Mouse (Mus musculus) thymus, adult 2 months (tissue): Measurements from ENCODE around the gene Ppp2r5c. TPM values are rescaled to one million over a fixed set of nuclear protein-coding genes. Genes with fewer than 3 reads are reported as not detected.

ENCODE experiments used
- DNase-seq: peaks from one replicate; pipeline ENCODE4 v3.0.0; 2021
- H3K27ac ChIP-seq: fragments of 200-500 bp; 2 replicates; pipeline ENCODE4 v1.5.1; 2012; ENCODE audit warnings: low read length, control low read depth; ENCODE audit not compliant: control insufficient read depth, insufficient read depth
- H3K27me3 ChIP-seq: fragments of 200-500 bp; 2 replicates; pipeline ENCODE4 v1.6.1; 2012; ENCODE audit warnings: mild to moderate bottlenecking, low read length, moderate library complexity, mixed read lengths; ENCODE audit not compliant: control insufficient read depth, insufficient read depth
- H3K36me3 ChIP-seq: fragments of 200-500 bp; 2 replicates; pipeline ENCODE4 v1.6.1; 2012; ENCODE audit warnings: mild to moderate bottlenecking, low read length, moderate library complexity; ENCODE audit not compliant: control insufficient read depth, insufficient read depth
- H3K4me1 ChIP-seq: fragments of 200-500 bp; replicated peaks from 2 replicates; pipeline ENCODE4 v1.6.1; 2012; ENCODE audit warnings: low read length; ENCODE audit not compliant: control insufficient read depth, insufficient read depth
- H3K4me3 ChIP-seq: fragments of 200-500 bp; 2 replicates; pipeline ENCODE4 v1.5.1; 2012; ENCODE audit warnings: mild to moderate bottlenecking, low read length, control low read depth, moderate library complexity; ENCODE audit not compliant: control insufficient read depth, insufficient read depth
- CTCF ChIP-seq: fragments of 200-500 bp; IDR thresholded peaks from 2 replicates; pipeline ENCODE4 v1.5.1; 2012; ENCODE audit warnings: mild to moderate bottlenecking, control low read depth, low read length, moderate library complexity, borderline replicate concordance; ENCODE audit not compliant: control insufficient read depth, poor library complexity, insufficient read depth; ENCODE audit errors: extremely low read depth
- POLR2A ChIP-seq: fragments of 200-500 bp; IDR thresholded peaks from 2 replicates; pipeline ENCODE4 v1.6.1; 2012; ENCODE audit warnings: mild to moderate bottlenecking, low read length, control low read depth, moderate library complexity; ENCODE audit not compliant: control insufficient read depth, poor library complexity, insufficient read depth; ENCODE audit errors: extremely low read depth
- WGBS: fragments of 180-500 bp; shearing (Covaris S2); methylation state at CpG from one replicate; pipeline ENCODE4 v1.1.7; 2018; 5-methylcytosine and 5-hydroxymethylcytosine counted together
- polyA plus RNA-seq: library from polyadenylated mRNA; depleted of rRNA; stranded (reverse); fragments of >200 nt; gene quantifications from 2 replicates; pipeline ENCODE4 v1.2.3, GENCODE M21; 2012

Gene Ppp2r5c
- polyA plus RNA-seq, 1 experiment: 83.7 TPM

DNA sequence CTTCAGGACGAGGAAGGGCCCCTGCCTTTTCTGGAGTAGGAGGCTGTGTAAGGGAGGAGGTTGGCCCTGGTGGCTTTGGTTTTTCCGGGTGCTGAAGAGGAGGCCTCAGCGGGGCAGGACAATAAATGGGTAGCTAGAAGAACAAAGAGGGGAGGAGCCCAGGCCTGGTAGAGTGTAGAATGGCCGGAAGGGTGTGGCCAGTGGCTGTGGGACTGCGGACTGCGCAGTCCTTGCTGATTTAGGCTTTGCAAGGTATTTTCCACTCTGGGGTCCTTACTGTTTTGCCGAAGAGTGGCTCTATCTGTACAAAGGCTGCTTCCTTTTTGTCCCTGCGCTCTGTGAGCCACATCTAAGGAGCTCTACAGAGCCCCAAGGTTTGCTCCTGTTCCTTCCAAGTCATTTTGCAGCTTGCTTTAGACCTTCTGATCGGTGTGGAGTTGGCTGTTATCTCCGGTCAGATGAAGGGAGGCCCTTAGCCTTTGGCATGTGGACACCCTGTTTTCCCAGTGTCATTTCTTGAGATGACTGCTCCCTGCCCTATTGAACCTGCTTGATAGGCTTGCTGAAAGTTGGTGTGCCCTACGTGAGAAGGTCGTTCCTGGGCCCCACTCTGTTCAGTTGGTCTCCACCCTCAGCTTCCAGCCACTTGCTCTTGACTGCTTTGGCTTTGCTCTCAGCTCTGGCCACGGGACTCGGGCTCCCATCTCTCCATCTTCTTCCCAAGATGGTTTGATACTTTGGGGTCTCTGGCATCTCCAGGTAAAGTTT lies 52.5 kb downstream of the Ppp2r5c start:
- TF ChIP-seq POLR2A: no peak
- Histone ChIP-seq H3K27ac (peak overlapping the region; percentile 71), H3K27me3 (no peaks in the 10 kb centered on the region), H3K36me3 (no peaks in the 10 kb centered on the region), H3K4me3 (peak overlapping the region; percentile 25), H3K4me1 (peaks cover 79% of the 10 kb centered on the region)
- DNase-seq: no peak
- 20% methylated on average over 14 of the region's 14 CpGs for WGBS

DNA sequence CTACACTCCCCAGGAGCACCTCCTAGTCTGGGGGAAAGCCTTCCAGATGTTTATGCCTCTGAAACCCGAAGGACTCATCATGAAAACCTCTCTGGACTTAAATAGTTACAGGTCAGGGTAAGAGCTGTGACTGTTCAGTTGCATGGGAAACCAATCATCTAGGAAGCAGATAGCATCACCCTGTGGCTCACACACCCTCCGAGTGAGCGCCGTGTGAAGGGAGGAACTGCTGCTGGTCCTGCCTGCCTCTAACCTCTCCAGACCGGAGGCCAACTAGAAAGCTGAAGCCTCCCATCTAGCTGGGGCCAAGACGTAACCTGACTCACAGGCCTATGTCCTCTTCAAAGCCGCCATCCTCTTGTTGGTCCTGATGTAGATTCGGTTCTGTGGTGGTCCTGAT lies 53.2 kb downstream of the Ppp2r5c start:
- no peaks in the 10 kb centered on the region for H3K27me3 ChIP-seq
- no peaks in the 10 kb centered on the region for H3K36me3 ChIP-seq
- no peak overlapping the region for H3K4me3 ChIP-seq
- peaks cover 81% of the 10 kb centered on the region for H3K4me1 ChIP-seq
- TF ChIP-seq POLR2A: no peak
- no peak for TF ChIP-seq CTCF
- WGBS: 51% methylated on average over 8 of the region's 8 CpGs
- DNase-seq: no peak
- H3K27ac ChIP-seq: peak overlapping the region; percentile 71; the same call in 1 of the 2 replicates

DNA sequence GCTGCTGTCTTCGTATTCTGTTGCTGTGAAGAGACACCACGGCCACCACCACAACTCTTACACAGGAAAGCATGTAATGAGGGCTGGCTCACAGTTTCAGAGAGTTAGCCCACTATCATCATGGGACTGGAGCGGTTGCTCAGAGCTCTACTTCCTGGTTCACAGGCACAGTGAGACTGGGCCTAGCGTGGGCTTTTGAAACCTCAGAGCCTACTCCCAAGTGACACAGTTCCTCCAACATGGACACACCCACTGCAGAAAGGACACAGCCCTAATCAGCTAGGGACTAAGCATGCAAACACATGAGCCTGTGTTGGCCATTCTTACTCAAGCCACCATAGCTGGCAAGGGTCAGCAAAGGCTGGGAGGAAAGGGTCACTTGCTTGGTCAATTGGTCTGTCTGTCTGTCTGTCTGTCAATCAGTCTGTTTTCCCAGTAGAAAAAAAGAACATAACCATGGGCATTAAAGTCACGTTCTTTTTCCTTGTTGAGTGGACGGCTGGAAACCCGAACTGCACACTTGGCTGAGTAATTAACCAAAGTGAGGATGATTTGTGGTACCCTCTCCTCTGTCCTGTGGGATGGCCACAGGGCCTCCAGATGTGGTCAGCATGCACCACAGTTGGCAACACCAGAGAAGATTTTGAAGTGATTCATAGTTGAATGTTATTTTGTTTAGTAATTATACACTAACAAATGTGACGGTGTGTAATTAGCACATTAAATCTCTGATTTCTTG lies 56.7 kb downstream of the Ppp2r5c start:
- H3K4me1 ChIP-seq: peaks cover 67% of the 10 kb centered on the region
- DNase-seq: peak; percentile 0
- 49% methylated on average over 8 of the region's 8 CpGs for WGBS
- no peak for TF ChIP-seq POLR2A
- no peak for TF ChIP-seq CTCF
- H3K36me3 ChIP-seq: no peaks in the 10 kb centered on the region
- H3K27me3 ChIP-seq: no peaks in the 10 kb centered on the region
- H3K27ac ChIP-seq: peak overlapping the region; percentile 70
- no peak overlapping the region for H3K4me3 ChIP-seq

DNA sequence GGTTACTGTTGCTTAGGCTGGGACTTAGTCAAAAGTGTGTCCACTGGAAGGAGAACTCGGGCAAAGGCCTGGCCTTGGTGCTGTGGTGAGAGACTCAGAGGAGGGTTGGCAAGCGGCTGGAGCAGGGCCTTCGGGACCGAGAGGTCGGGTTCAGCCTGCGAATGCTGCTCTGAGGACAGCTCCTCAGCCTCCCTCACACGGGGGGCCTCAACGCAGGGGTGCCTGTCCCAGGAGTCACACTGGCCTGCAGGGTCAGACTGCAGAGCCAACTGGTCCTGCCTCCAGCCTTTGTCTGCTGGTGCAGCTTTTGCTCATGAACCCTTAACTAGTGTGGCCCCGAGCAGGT lies 57.2 kb downstream of the Ppp2r5c start:
- WGBS: 94% methylated on average over 9 of the region's 9 CpGs
- Histone ChIP-seq H3K27me3 (no peaks in the 10 kb centered on the region), H3K4me1 (peaks cover 64% of the 10 kb centered on the region), H3K4me3 (no peak overlapping the region), H3K27ac (peak overlapping the region; percentile 46; the same call in 1 of the 2 replicates), H3K36me3 (no peaks in the 10 kb centered on the region)
- DNase-seq: peak; percentile 1
- no peak for TF ChIP-seq POLR2A
- no peak for TF ChIP-seq CTCF

DNA sequence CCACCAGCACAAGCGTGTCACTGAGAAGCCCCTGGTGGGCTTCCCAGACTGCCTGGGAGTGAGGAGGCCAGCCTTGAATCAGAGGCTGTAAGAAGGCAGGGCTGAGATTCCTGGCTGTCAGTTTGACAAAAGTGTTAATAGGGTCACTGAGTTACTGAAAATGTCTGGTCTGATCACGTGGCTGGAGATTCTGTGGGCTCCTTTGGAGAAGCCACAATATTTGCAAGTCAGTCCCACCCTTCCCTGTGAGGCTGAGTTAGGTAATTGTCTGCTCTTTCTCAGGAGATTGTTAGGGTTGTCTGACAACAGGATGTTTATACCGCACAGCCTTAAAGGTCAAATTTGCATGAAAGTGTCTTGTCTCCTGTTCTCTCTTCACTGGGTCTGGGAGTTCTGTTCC lies 57.9 kb downstream of the Ppp2r5c start:
- peak overlapping the region; percentile 63 for H3K27ac ChIP-seq
- no peak overlapping the region for H3K4me3 ChIP-seq
- peaks cover 58% of the 10 kb centered on the region for H3K4me1 ChIP-seq
- peak; percentile 10 for DNase-seq
- TF ChIP-seq POLR2A (no peak), CTCF (no peak)
- H3K36me3 ChIP-seq: no peaks in the 10 kb centered on the region
- WGBS: 39% methylated on average over 3 of the region's 3 CpGs
- no peaks in the 10 kb centered on the region for H3K27me3 ChIP-seq

DNA sequence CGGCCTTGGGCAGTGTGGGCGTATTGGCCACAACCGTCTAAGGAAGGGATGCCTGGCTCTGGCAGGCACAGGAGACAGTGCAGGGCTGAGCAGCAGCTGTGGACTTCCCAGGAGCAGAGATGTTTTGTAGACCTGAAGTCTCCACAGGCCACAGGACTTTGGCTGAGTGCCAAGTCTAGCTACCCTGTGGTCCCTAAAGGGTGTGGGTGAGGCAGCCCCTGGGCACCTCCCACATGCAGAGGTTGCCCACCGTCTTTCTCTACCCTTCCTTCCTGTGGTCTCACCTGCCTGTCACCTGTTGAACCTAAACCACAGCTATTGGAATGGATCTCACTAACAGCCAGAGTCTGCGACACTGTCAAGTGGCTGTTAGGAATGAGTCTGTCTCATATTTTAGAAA lies 59.1 kb downstream of the Ppp2r5c start:
- peaks cover 55% of the 10 kb centered on the region for H3K4me1 ChIP-seq
- WGBS: 29% methylated on average over 5 of the region's 5 CpGs
- no peak for DNase-seq

More for the DNA sequence above, 59.1 kb downstream of the Ppp2r5c start:
- TF ChIP-seq POLR2A (no peak), CTCF (no peak)
- no peaks in the 10 kb centered on the region for H3K27me3 ChIP-seq
- no peaks in the 10 kb centered on the region for H3K36me3 ChIP-seq
- H3K4me3 ChIP-seq: no peak overlapping the region
- H3K27ac ChIP-seq: no peak overlapping the region
